Mouse (Mus musculus) regulatory T cell (primary cell): Measurements from ENCODE around the gene Yy2.

Source experiments
- in situ Hi-C: fragments of 300-600 bp; cut with MboI, MseI; formaldehyde crosslinking; loops from one replicate; pipeline ENCODE4 v1.15.1; 2025; ENCODE audit warnings: high pct_unique_total_duplicates

The Yy2 gene

DNA sequence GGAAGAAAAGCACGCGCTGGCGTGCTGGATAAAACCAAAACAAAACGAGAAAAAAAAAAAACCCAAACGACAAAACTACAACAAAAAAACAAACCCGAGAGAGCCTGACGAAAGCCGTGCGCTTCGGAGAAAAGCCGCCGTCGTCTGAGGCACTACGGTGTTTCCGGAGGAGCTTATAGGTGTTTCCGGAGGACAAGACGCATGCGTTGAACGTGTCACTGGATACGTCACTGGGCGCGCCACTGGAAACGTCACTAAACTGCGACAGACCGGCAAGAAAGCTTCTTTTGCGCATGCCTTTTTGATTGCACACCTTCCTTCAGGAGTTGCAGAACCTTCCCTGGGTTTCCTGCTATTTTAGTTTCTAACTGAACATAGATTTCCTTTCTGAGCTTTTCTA, at the start of gene Yy2:
TSS of gene Yy2 (minus strand) at position 146 of the 400 bp plus-strand sequence.
- in situ Hi-C loops = no loop called here

DNA sequence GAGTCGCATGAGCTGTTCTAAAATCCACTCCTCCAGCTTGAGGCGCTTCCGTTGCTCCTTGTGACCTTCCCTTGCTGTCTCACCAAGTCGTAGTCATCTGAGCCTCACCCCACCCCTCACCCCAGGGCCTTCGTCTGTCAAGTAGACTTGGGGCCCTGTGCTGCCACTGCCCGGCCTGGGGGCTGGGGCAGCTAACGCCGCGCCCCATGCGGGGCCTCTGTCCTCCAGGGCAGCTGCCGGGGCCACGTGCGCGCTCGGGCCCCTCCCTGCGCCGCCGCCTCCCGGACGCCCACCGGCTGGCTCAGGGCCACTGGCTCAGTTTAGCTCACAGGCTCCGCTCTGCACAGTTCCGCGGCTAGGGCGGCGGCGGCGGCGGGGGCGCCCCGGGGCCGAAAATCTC, 44.1 kb upstream of the Yy2 start:
- in situ Hi-C loops = no loop called here

DNA sequence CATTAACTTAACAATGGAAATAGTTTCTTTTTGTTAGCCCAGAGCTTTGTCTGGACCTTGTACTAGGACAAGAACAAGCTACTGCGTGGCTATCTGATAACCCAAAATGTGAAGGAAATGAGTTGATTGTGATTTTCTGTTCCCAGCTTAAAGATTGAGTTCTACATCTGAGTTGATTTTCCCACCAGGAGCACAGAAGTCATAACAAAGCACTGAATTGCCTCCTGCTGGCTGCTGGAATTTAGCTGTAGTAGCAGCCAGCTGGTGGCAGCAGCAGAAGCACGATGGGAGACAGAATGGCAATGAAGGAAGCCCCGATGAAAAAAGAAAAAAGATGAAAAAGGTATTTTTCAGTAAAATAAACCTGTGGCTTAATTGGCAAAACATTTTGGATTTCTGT, 32.7 kb upstream of the Yy2 start:
- in situ Hi-C loops = no loop called here

- in situ Hi-C loops = no loop called here
Measured at GRCm38 (mm10) chrX:157598186-157598996, 29.6 kb upstream of the Yy2 start, which contains the start of gene Mbtps2. TSS of gene Mbtps2 (minus strand) at chrX:157598715.

DNA sequence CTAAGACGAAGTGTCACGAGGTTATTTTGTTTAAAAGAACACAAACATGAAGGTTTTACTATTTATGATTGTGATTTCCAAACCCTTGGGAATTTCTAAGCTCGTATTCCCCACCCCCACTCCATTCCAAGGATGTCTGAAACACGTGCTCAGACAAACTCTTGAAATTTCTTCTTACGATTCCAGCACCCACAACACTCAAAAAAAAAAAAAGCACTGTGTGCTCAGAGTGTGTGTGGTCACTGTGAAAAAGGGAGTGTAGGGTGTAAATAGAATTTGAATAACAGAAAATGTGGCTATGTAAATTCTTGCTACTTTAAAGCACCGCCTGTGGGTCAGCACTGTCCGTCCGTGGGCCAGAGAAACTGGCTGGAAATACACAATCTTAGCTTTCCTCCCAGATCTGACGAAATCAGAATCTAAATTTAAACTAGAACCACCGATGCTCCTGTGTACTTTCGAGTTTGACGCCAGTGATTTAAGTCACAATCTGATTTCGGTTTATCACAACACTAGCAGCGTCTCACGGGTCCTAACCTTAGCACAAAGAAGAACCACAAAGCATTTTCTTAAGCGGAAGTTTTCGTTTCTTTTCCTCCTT, 28.9 kb upstream of the Yy2 start:
- in situ Hi-C loops = no loop called here

DNA sequence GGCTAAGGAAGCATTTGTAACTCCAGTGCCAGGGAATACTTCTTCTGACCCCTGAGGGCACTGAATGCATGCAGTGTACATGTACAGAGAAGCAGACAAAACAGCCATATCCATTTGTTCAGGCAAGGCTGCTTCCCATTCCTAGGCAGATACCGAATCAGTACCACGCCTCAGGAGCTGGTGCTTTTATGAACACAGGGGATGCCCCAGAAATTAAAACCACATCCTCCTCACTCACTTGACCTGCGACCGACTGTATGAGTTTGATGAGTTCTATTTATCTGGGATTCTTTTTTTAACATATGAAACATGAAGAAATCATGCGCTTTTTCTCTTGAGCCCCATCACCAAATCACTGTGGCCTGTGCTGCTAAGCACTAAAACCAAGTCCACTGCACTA, 28.0 kb upstream of the Yy2 start:
- in situ Hi-C loops = no loop called here

GRCm38 (mm10) chrX:157595927-157596326, 27.1 kb upstream of the Yy2 start:
- in situ Hi-C loops = no loop called here

DNA sequence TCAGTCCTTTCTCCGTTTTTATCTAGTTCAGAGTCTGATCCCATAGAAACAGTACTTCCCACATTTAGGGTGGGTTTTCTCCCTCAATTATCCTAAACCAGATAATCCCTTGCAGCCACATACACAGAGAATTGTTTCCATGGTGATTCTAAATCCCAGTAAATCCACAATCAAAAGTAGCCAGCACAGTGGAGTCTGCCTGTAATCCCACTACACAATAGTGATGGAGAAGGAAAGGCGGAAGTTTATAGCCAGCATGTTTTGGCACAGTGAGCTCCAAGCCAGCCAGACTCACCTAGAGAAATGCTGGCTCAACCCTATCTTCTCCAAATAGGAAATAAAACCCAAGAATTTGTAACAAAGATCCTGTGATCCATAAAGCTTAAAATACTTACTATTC, 25.8 kb upstream of the Yy2 start:
- in situ Hi-C loops = no loop called here

DNA sequence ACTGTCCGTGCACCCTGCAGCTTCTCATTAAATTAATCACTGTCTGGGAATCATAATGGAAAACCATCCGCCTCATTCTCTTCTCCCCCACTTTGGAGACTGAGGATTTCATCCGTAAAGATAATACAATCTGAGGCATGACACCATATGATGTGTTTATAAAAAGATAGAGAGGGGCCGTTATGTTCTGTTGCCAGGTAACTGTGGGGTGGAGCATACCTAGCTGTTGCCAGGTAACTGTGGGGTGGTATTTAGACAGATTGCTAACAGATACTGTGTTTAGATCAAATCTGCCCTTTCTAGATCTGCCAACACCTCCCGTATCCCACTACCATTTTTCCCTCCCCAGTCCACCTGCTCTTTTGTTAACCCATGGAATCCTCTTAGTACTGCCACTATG, 18.2 kb upstream of the Yy2 start:
- in situ Hi-C loops = no loop called here

DNA sequence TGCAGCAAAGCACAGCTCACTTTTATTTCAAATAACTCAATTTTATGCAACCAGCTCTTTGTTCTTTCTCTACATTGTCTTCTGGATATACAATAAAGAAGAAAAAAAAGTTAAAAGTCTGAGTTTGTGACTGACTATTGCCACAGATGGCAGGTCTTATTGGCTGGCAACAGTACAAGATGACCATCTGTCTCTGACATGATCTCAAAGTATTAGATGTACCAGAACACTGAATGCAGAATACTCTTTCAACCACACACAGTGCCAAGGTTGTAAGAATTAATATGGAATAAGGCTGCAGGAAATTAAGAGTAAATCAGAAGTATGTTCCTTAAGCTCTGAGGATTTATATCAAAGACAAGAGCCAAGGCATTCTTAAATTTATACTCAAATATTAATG, 17.6 kb upstream of the Yy2 start:
- in situ Hi-C loops = no loop called here

- in situ Hi-C loops = no loop called here
Measured at GRCm38 (mm10) chrX:157579108-157579614, 10.4 kb upstream of the Yy2 start.

GRCm38 (mm10) chrX:157574683-157575082, 5.9 kb upstream of the Yy2 start:
- in situ Hi-C loops = no loop called here

DNA sequence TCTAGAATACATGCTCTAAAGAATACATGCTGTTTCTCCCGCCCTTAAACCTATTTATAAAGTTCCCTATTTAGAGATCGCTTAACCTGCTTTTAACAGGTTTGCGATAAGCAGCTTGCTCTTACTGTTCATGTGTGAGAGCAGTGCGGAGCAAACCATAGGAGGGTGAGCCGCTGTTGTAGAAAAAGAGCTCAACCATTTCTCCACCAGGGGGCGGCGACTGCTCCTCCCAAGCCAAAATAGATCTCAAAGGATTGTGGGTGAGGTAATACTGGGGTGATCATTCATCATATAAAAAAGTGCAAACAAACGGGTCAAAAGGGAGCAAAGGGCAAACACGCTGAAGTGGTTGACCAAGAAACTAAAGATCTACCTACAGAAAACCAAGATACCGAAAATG, 5.0 kb downstream of the Yy2 start:
- in situ Hi-C loops = no loop called here

- in situ Hi-C loops = no loop called here
Measured at GRCm38 (mm10) chrX:157547082-157547481, 21.7 kb downstream of the Yy2 start.
